Mouse (Mus musculus) heart, embryonic 16.5 days (tissue): ENCODE measurements at regions not wholly inside any gene's neighbourhood (a gene's known extent, or its start where the extent isn't known, plus 50 kb on each side); places are given as distances from the start of the nearest gene placed in this dataset.

Experiments used
- ATAC-seq: fragments of 200-750 bp; cut with Nextera tagmentation; replicated peaks from 2 replicates; pipeline ENCODE4 v1.8.0; 2017; ENCODE audit warnings: moderate number of reproducible peaks; ENCODE audit not compliant: insufficient read depth, low FRiP score; ENCODE audit errors: extremely low read depth
- H3K27ac ChIP-seq: fragments of 300-500 bp; sonication (generic); 2 replicates; pipeline ENCODE4 v1.5.1; 2014; ENCODE audit warnings: mild to moderate bottlenecking, low read length, control low read depth, moderate library complexity
- H3K27me3 ChIP-seq: fragments of 300-500 bp; sonication (generic); 2 replicates; pipeline ENCODE4 v1.6.1; 2014; ENCODE audit warnings: low read length, mixed read lengths; ENCODE audit not compliant: control insufficient read depth, insufficient read depth
- H3K36me3 ChIP-seq: fragments of 300-500 bp; sonication (generic); 2 replicates; pipeline ENCODE4 v1.6.1; 2014; ENCODE audit not compliant: control insufficient read depth, insufficient read depth
- H3K4me1 ChIP-seq: fragments of 300-500 bp; sonication (generic); 2 replicates; pipeline ENCODE4 v1.6.1; 2014; ENCODE audit warnings: low read length, mixed read lengths; ENCODE audit not compliant: control insufficient read depth, insufficient read depth
- H3K4me2 ChIP-seq: fragments of 300-500 bp; sonication (generic); 2 replicates; pipeline ENCODE4 v1.6.1; 2014; ENCODE audit warnings: low read depth, mild to moderate bottlenecking, control low read depth, low read length
- H3K4me3 ChIP-seq: fragments of 300-500 bp; sonication (generic); 2 replicates; pipeline ENCODE4 v1.5.1; 2014; ENCODE audit warnings: mild to moderate bottlenecking, control low read depth, low read length
- H3K9ac ChIP-seq: fragments of 300-500 bp; sonication (generic); 2 replicates; pipeline ENCODE4 v1.6.1; 2014; ENCODE audit warnings: low read length, control low read depth
- H3K9me3 ChIP-seq: fragments of 300-500 bp; sonication (generic); replicated peaks from 2 replicates; pipeline ENCODE4 v1.6.1; 2016; ENCODE audit warnings: low read length; ENCODE audit not compliant: control insufficient read depth
- WGBS: fragments of 180-500 bp; shearing (Covaris S2); extraction: QIAGEN DNeasy Blood & Tissue Kit; methylation state at CpG from one replicate; pipeline ENCODE4 v1.1.7; 2014; 5-methylcytosine and 5-hydroxymethylcytosine counted together

GRCm38 (mm10) chr10:93398531-93399320, 54.5 kb upstream of the Lta4h start:
- Histone ChIP-seq H3K27ac (no peak overlapping the region), H3K4me3 (no peak overlapping the region), H3K4me2 (no peak overlapping the region), H3K36me3 (no peaks in the 10 kb centered on the region), H3K27me3 (no peaks in the 10 kb centered on the region), H3K9me3 (no peaks in the 10 kb centered on the region), H3K9ac (no peak overlapping the region), H3K4me1 (no peaks in the 10 kb centered on the region)
- no peak for ATAC-seq
- WGBS: 78% methylated on average over 11 of the region's 11 CpGs

- no peak overlapping the region for H3K9ac ChIP-seq
- H3K36me3 ChIP-seq: no peaks in the 10 kb centered on the region
- 59% methylated on average over 5 of the region's 5 CpGs for WGBS
- ATAC-seq: no peak
- no peaks in the 10 kb centered on the region for H3K27me3 ChIP-seq
- H3K9me3 ChIP-seq: no peaks in the 10 kb centered on the region
- H3K27ac ChIP-seq: no peak overlapping the region
- no peak overlapping the region for H3K4me2 ChIP-seq
- H3K4me1 ChIP-seq: no peaks in the 10 kb centered on the region
- H3K4me3 ChIP-seq: no peak overlapping the region
These were observed 50.3 kb upstream of the Lta4h start for GRCm38 (mm10) chr10:93402689-93403509.
